Mouse (Mus musculus): Measurements from ENCODE around the gene Glo1. TPM values are rescaled to one million over a fixed set of nuclear protein-coding genes. Genes with fewer than 3 reads are reported as not detected.

Glo1 gene
- total RNA-seq, 2 experiments from 2014 or later, result 52.5 to 56.7 TPM

- no peak for ATAC-seq (ENCODE audit: poor library complexity, severe bottlenecking)
These were observed 76.5 kb downstream of the Glo1 start for GRCm38 (mm10) chr17:30549899-30550773.

- no peak for ATAC-seq (ENCODE audit: poor library complexity, severe bottlenecking)
These were observed 87.6 kb downstream of the Glo1 start for GRCm38 (mm10) chr17:30539098-30539497.

- ATAC-seq (ENCODE audit: poor library complexity, severe bottlenecking), result no peak
These were observed 90.0 kb downstream of the Glo1 start for GRCm38 (mm10) chr17:30536651-30537050.

Other genes starting within 250 kb of the Glo1 start
- 16.3 and 21.0 TPM in 2 replicates for gene Btbd9, start 50.4 kb downstream of the Glo1 start, total RNA-seq (2015)
- gene Btbd9, start 50.4 kb downstream of the Glo1 start, total RNA-seq (2017), result 12.6 and 15.5 TPM in 2 replicates
- gene Dnah8, start 2.5 kb downstream of the Glo1 start, total RNA-seq (2015), result 23.8 and 24.3 TPM in 2 replicates
- 35.7 and 43.9 TPM in 2 replicates for gene Dnah8, start 2.5 kb downstream of the Glo1 start, total RNA-seq (2017)